Mouse (Mus musculus) adrenal gland, adult 2 months (tissue): ENCODE data around the gene Fat3. TPM values are rescaled to one million over a fixed set of nuclear protein-coding genes. Genes with fewer than 3 reads are reported as not detected.

Source experiments
- DNase-seq: peaks from one replicate; pipeline ENCODE4 v3.0.0; 2021
- polyA plus RNA-seq: library from polyadenylated mRNA; depleted of rRNA; stranded (reverse); fragments of >200 nt; gene quantifications from 2 replicates; pipeline ENCODE4 v1.2.3, GENCODE M21; 2012
- total RNA-seq, 2 experiments: library from RNA; stranded (reverse); gene quantifications; 2 replicates each; pipeline ENCODE4 v1.2.3; 2021

The Fat3 gene
- total and polyA plus RNA-seq, 3 experiments: 0.99 to 3.0 (median 2.5) TPM

- DNase-seq: no peak
Observed at GRCm38 (mm10) chr9:15943486-15944153, 557.5 kb downstream of the Fat3 start.

DNA sequence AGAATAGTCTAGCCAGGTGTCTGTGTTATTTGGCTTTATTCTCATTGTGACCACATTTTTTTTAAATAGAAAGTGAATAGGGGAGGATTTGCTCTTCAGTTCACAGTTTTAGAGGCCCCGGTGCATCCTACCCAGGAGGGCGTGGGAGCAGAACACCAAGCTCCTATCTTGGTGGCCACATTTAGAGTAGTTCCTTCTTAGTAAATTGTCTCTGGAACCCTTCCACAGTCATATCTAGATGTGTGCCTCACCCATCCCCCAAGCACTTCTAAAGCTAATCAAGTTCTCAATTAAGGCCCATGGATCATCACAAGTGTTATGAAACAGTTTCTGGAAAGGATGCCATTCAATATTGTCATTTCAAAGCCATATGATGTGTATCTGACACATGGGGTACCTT is 559.3 kb downstream of the Fat3 start:
- no peak for DNase-seq

- no peak for DNase-seq
Observed at GRCm38 (mm10) chr9:15940933-15941673, 560.0 kb downstream of the Fat3 start.

DNA sequence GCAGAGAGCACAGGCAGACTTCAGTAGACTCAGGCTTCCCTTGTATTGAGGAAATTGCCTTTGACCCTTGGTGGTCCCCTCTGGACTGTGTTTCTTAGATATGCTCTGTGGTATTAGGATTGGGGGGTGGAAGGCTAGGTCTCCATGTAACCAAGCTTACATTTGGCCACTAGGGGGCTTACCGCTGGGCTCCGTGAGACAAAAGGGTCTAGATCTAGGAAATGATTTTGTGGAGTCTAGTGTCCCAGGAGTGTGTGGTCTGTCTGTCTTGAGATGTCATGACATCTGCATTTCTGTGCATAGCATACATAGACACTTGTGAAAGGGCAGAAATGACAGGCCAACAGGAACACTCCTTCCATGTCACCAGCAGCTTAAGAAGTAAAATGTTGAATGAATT is 561.5 kb downstream of the Fat3 start:
- peak; percentile 13 for DNase-seq

DNA sequence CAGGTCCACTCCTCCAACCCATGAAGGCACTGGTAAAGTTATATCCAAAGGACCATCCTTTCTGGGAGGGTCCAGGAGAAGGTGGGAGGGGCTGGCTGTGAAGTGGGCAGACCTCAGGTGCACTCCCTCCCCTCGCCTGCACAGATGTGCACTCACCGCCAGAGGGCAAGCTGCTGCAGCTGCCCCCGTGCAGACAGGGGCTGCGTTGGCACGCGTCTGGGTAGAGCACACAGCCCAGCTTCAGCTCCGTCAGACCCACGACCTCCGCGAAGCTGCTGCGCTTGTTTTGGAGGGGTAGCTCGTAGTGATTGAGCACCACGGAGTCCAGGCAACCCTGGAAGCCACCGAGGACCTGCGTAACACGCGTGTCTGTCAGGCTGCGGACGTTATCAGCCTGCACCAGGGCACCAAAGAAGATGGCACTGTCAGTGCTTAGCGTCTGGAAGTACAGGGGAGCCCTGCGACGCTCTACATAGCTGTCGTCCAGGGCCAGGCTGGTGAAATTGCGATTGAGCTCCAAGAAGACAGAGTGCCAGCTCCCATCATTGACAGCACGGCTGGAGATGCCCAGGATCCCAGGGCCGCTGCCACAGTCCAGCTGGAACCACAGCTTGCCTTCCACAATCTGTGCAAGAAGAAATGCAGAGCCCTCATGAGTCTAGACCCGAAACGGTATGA is 563.1 kb downstream of the Fat3 start:
- DNase-seq: no peak

- DNase-seq: no peak
Observed at GRCm38 (mm10) chr9:15930928-15931443, 570.1 kb downstream of the Fat3 start.

GRCm38 (mm10) chr9:15928331-15928730 is 572.8 kb downstream of the Fat3 start:
- DNase-seq: no peak

- no peak for DNase-seq
Observed at GRCm38 (mm10) chr9:15927378-15928083, 573.6 kb downstream of the Fat3 start.

GRCm38 (mm10) chr9:15925237-15925636 is 575.8 kb downstream of the Fat3 start:
- no peak for DNase-seq

- no peak for DNase-seq
Observed at GRCm38 (mm10) chr9:15920271-15920670, 580.8 kb downstream of the Fat3 start.

GRCm38 (mm10) chr9:15919373-15920005 is 581.6 kb downstream of the Fat3 start:
- peak; percentile 9 for DNase-seq

DNA sequence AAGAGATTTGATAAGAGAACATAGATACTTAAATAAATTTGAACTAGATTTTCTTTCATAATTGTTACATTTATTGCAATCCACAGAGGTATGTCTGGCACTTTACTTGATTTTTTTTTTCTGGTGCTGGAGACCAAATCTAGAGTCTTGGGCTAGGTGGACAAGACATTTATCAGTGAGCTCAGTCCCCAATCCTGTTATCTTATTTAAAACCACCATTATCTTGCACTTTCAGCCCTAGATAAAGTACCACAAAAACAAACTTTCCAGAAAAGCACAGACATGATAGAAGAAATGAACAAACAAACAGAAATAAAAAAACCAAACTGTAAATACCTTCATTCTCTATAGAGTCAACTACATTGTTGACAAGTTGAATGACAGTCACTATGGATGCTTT is 584.5 kb downstream of the Fat3 start:
- no peak for DNase-seq

GRCm38 (mm10) chr9:15912735-15913134 is 588.4 kb downstream of the Fat3 start:
- DNase-seq: no peak

GRCm38 (mm10) chr9:15909397-15910113 is 591.5 kb downstream of the Fat3 start:
- DNase-seq: no peak

DNA sequence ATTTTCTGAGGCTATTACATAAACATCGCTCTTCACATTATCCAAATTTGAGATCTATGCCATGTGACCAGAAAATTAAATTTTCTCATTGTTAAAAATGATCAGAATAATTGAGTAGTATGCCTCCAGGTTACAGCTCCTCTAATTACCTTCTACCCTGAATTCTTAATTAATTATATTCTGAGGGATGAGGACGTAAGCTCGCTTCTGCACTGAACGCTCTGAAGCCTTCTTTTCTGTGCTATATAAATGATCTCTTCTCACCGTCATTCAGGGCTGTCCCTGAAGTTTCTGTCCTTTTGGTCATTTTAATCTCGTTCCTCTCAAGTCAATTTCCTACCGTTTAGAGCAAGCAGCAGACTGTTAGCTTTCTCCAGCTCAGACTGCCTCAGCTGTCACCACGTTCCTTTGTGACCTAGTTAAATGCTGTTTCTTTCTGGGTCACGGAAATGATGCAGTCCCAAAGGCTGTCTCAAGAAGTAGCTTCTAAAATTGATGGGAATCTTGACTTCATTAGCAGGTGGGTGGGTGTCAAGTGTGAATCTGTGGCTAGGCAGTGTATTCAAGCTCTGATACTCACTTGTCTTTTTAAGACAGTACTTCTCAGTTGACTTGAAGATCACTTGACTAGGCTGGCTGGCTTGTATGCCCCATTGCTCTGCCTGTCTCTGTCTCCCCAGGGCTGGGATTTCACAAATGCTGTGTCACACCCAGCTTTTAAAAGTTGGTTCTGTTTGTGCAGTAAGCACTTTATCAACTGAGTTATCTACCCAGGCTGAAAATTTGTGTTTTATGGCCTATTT is 596.9 kb downstream of the Fat3 start:
- no peak for DNase-seq

DNA sequence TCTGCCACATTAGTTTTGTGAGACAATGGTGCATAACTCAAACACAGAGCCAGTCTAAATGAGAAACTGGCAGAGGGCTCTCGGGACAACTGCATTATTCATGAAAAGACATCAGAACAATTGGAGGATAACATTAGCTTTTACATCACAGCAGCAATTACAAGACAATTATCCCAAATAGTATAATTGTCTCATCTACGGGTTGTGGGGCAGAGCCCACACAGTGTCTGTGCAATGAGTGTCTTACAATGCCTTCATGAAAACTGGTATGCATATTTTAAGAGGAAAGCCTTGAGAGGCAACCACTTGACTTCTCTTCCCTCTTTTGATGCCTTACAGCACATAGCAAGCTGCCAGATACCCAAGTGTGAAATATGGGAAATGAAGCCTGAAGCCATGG is 603.0 kb downstream of the Fat3 start:
- DNase-seq: no peak

DNA sequence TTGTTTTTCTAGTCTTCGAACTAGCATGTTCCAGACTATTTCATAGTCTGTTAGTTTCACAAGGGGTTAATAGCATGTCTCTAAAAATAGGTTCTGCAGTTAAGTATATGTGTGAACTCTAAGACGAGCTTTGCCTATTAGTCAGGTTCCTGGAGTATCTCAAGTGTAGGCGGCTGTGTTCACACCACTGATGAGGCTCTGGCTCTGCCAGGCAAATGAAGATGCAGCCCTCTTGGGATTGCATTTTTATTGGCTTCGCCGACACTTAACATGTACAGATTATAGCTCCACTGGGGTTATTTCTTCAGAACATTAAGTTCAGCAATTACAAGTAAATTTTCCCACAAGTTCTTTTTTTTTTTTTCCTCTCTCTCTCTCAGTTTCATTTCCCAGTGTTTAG is 614.3 kb downstream of the Fat3 start:
- no peak for DNase-seq

GRCm38 (mm10) chr9:15880754-15881153 is 620.3 kb downstream of the Fat3 start:
- DNase-seq: no peak

DNA sequence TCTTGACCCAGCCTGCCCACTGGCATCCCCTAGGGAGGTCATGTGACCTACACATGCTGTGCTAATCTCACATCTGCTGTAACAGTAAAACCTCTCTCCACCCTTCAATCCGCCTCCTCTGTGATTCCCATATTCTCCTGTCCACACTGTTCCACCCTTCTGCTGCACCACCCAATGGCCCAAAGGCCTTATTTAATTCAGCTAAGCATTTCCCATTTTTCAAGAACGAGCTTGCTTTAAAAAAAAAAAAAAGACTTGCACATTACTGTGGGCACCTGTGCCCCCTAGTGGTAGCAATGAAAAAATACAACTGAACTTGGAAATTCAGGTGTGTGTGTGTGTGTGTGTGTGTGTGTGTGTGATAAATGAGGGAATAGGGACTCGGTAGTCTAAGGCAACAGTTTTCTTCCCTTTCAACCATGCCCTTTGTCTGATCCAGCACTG is 620.9 kb downstream of the Fat3 start:
- DNase-seq: peak; percentile 23

- no peak for DNase-seq
Observed at GRCm38 (mm10) chr9:15874506-15875160, 626.5 kb downstream of the Fat3 start, which contains the start of gene Mtnr1b. Mtnr1b (minus strand) TSS chr9:15874556.
